Mouse (Mus musculus) heart, embryonic 15.5 days (tissue): ENCODE measurements around the gene Olfr807. TPM values are rescaled to one million over a fixed set of nuclear protein-coding genes. Genes with fewer than 3 reads are reported as not detected.

Experiments used
- ATAC-seq: fragments of 200-750 bp; cut with Nextera tagmentation; replicated peaks from 2 replicates; pipeline ENCODE4 v1.8.0; 2017; ENCODE audit warnings: low read depth, moderate TSS enrichment; ENCODE audit not compliant: insufficient number of reproducible peaks, insufficient read depth, low FRiP score
- H3K27ac ChIP-seq: fragments of 300-500 bp; sonication (generic); 2 replicates; pipeline ENCODE4 v1.5.1; 2015; ENCODE audit warnings: mild to moderate bottlenecking, inconsistent platforms
- H3K27me3 ChIP-seq: fragments of 300-500 bp; sonication (generic); 2 replicates; pipeline ENCODE4 v1.6.1; 2015; ENCODE audit warnings: inconsistent platforms
- H3K36me3 ChIP-seq: fragments of 300-500 bp; sonication (generic); 2 replicates; pipeline ENCODE4 v1.6.1; 2015; ENCODE audit warnings: mild to moderate bottlenecking, inconsistent platforms
- H3K4me1 ChIP-seq: fragments of 300-500 bp; sonication (generic); replicated peaks from 2 replicates; pipeline ENCODE4 v1.6.1; 2015; ENCODE audit warnings: inconsistent platforms
- H3K4me2 ChIP-seq: fragments of 300-500 bp; sonication (generic); 2 replicates; pipeline ENCODE4 v1.6.1; 2015; ENCODE audit warnings: inconsistent platforms, mild to moderate bottlenecking, moderate library complexity
- H3K4me3 ChIP-seq: fragments of 300-500 bp; sonication (generic); 2 replicates; pipeline ENCODE4 v1.5.1; 2015; ENCODE audit warnings: mild to moderate bottlenecking, inconsistent platforms
- H3K9ac ChIP-seq: fragments of 300-500 bp; sonication (generic); 2 replicates; pipeline ENCODE4 v1.6.1; 2015; ENCODE audit warnings: mild to moderate bottlenecking, inconsistent platforms
- H3K9me3 ChIP-seq: fragments of 300-500 bp; sonication (generic); replicated peaks from 2 replicates; pipeline ENCODE4 v1.6.1; 2016; ENCODE audit warnings: inconsistent platforms
- WGBS: fragments of 180-500 bp; shearing (Covaris S2); methylation state at CpG from one replicate; pipeline ENCODE4 v1.1.7; 2015; ENCODE audit warnings: mixed read lengths; 5-methylcytosine and 5-hydroxymethylcytosine counted together
- microRNA-seq: library from miRNA; unstranded; fragments of <30 nt; microRNA quantifications from one replicate; pipeline ENCODE4, GENCODE M21; 2016
- polyA plus RNA-seq: library from polyadenylated mRNA; unstranded; fragments of >200 nt; fragmentation: Nextera tagmentation; extraction: Ambion mirVana; gene quantifications from 2 replicates; pipeline ENCODE4 v1.2.1, GENCODE M21; 2015

The Olfr807 gene
- polyA plus RNA-seq, result not detected in 2 replicates

DNA sequence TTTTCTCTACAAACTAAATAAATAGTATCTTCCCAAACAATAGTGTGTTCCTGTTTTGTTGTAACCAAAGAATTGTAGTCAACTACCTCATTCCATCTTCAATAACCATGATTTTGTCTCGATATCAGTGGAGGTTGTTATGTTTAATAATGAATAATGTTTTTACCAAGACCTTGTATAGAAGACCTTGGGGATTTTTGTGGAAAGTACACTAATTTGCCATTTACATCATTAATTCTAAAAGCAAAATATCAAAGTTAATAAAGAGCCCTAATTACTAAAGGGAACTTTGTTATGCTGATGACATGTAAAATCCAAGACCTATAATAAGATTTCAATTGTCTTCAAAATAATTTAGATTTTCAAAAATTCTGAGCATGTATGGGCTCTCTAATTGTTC is at the start of gene Olfr807:
TSS of gene Olfr807 (minus strand) at position 101 of the 400 bp plus-strand sequence.
- Histone ChIP-seq H3K9ac (no peak within 1 kb of the TSS), H3K27ac (no peak within 1 kb of the TSS), H3K4me1 (no peaks in the 10 kb centered on the region), H3K9me3 (no peaks in the 10 kb centered on the region), H3K36me3 (no peaks in the 10 kb centered on the region), H3K4me3 (no peak within 1 kb of the TSS), H3K4me2 (no peak within 1 kb of the TSS), H3K27me3 (no peaks in the 10 kb centered on the region)
- 91% methylated on average over 1 of the region's 1 CpGs for WGBS
- ATAC-seq, result no peak

- Histone ChIP-seq H3K9me3 (no peaks in the 10 kb centered on the region), H3K4me2 (no peak within 1 kb of the TSS), H3K27me3 (no peaks in the 10 kb centered on the region), H3K4me1 (no peaks in the 10 kb centered on the region), H3K27ac (no peak within 1 kb of the TSS), H3K9ac (no peak within 1 kb of the TSS), H3K4me3 (no peak within 1 kb of the TSS), H3K36me3 (no peaks in the 10 kb centered on the region)
- WGBS, result 74% methylated on average over 4 of the region's 4 CpGs
- no peak for ATAC-seq
Measured at GRCm38 (mm10) chr10:129804296-129804695, 46.7 kb upstream of the Olfr807 start, which contains the start of gene Olfr811. TSS of gene Olfr811 (minus strand) at chr10:129804396.

DNA sequence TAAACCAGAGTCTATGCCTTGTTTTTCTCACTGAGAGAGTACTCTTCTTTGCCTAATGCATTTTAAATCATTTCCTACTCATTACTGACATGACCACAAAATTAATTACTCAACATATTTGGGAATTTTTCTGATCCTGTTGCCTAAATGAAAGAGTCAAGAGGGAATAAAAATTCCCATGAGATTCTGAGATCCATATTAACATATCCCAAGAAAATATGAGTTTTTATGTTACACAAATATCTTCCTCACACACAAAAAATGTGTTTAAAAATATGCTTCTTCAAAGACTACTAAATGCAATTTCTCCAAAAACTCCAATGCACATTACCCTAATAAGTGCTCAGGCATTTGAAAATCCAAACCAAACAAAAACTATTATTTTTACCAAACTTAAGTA is 37.2 kb upstream of the Olfr807 start, which contains the start of gene Olfr810:
TSS of gene Olfr810 (minus strand) at position 101 of the 400 bp plus-strand sequence.
- Histone ChIP-seq H3K27ac (no peak within 1 kb of the TSS), H3K36me3 (no peaks in the 10 kb centered on the region), H3K9me3 (no peaks in the 10 kb centered on the region), H3K4me1 (no peaks in the 10 kb centered on the region), H3K4me2 (no peak within 1 kb of the TSS), H3K4me3 (no peak within 1 kb of the TSS), H3K27me3 (no peaks in the 10 kb centered on the region), H3K9ac (no peak within 1 kb of the TSS)
- ATAC-seq, result no peak

GRCm38 (mm10) chr10:129778123-129778522 is 20.5 kb upstream of the Olfr807 start:
- Histone ChIP-seq H3K27ac (no peak overlapping the region), H3K9me3 (no peaks in the 10 kb centered on the region), H3K4me1 (no peaks in the 10 kb centered on the region), H3K4me3 (no peak overlapping the region), H3K9ac (no peak overlapping the region), H3K27me3 (no peaks in the 10 kb centered on the region), H3K36me3 (no peaks in the 10 kb centered on the region), H3K4me2 (no peak overlapping the region)
- no peak for ATAC-seq

DNA sequence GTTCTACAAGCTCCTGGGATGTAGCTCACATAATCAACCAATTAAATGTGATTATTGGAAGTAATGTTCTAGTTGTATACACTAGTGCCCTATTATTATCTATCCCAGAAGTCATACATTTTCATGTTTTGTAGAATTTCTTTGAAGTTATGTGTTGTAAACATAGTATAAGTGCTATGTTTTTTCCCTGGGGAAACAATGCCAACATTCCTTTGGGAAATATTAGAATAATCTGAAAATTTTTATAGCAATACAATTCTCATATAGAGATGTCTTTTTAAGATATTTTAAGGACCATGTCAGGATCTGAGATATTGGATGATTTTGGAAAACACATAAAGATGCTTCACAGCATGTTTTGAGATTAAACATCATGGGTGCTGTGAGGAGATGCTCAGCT is 16.7 kb upstream of the Olfr807 start, which contains the start of gene Olfr809:
TSS of gene Olfr809 (plus strand) at position 301 of the 400 bp plus-strand sequence.
- H3K9me3 ChIP-seq, result no peaks in the 10 kb centered on the region
- no peak within 1 kb of the TSS for H3K4me3 ChIP-seq
- no peak within 1 kb of the TSS for H3K27ac ChIP-seq
- ATAC-seq, result no peak
- no peak within 1 kb of the TSS for H3K4me2 ChIP-seq
- no peak within 1 kb of the TSS for H3K9ac ChIP-seq
- H3K4me1 ChIP-seq, result no peaks in the 10 kb centered on the region
- no peaks in the 10 kb centered on the region for H3K36me3 ChIP-seq
- H3K27me3 ChIP-seq, result no peaks in the 10 kb centered on the region

GRCm38 (mm10) chr10:129765182-129765581 is 7.6 kb upstream of the Olfr807 start, which contains the start of gene Olfr808:
TSS of gene Olfr808 (plus strand) at chr10:129765482.
- Histone ChIP-seq H3K27me3 (no peaks in the 10 kb centered on the region), H3K36me3 (no peaks in the 10 kb centered on the region), H3K4me1 (no peaks in the 10 kb centered on the region), H3K4me3 (no peak within 1 kb of the TSS), H3K9ac (no peak within 1 kb of the TSS), H3K9me3 (no peaks in the 10 kb centered on the region), H3K4me2 (no peak within 1 kb of the TSS), H3K27ac (no peak within 1 kb of the TSS)
- 81% methylated on average over 1 of the region's 1 CpGs for WGBS
- ATAC-seq, result no peak

DNA sequence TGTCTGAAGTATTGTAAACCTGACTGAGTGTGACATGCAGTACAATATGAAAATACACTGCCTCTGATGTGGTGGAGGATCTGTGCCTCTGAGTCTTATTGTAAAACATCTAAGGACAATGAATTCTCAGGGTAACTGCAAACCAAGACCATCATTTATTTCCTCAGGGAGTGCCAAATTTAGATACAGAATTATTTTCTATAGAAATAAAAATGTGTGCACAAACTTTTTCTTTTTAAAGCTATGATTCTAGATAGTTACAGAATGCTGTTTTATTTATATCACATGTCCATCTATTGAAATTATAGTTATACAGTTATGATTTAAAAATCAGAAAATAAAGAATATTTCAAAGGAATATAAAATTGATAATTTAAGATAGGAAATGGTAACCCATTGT is 15.8 kb downstream of the Olfr807 start, which contains the start of gene Olfr806:
TSS of gene Olfr806 (minus strand) at position 101 of the 400 bp plus-strand sequence.
- Histone ChIP-seq H3K27ac (no peak within 1 kb of the TSS), H3K27me3 (no peaks in the 10 kb centered on the region), H3K9ac (no peak within 1 kb of the TSS), H3K36me3 (no peaks in the 10 kb centered on the region), H3K4me2 (no peak within 1 kb of the TSS), H3K4me1 (no peaks in the 10 kb centered on the region), H3K4me3 (no peak within 1 kb of the TSS), H3K9me3 (no peaks in the 10 kb centered on the region)
- ATAC-seq, result no peak

DNA sequence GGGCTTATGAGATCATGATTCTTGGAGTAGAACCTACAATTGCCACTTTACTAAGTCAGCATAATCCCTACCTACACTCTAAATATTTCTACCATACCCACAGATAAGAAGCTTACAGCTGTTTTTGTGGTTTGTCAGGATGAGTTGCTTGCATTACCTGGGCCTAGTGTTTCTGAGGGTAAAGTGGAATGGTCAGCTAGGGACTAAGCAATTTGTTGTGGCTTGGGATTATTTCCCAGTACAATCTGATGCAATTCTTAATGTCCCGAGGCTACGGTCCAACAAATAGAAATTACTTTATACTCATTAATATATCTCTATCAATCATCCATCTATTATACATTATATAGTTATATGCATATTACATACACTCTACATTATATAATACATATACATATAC is 28.3 kb downstream of the Olfr807 start, which contains the start of gene Olfr805:
TSS of gene Olfr805 (minus strand) at position 101 of the 400 bp plus-strand sequence.
- H3K36me3 ChIP-seq, result no peaks in the 10 kb centered on the region
- no peak within 1 kb of the TSS for H3K4me3 ChIP-seq
- H3K9me3 ChIP-seq, result no peaks in the 10 kb centered on the region
- no peaks in the 10 kb centered on the region for H3K4me1 ChIP-seq
- no peak within 1 kb of the TSS for H3K27ac ChIP-seq
- H3K9ac ChIP-seq, result no peak within 1 kb of the TSS
- no peaks in the 10 kb centered on the region for H3K27me3 ChIP-seq
- H3K4me2 ChIP-seq, result no peak within 1 kb of the TSS
- ATAC-seq, result no peak
- WGBS, result 91% methylated on average over 2 of the region's 2 CpGs

Small RNAs within 50 kb of the gene (microRNA-seq; reads per million reads assigned to microRNA genes)
- not detected for gene Gm24485

Other genes with a start within 250 kb of the Olfr807 start
- not detected in 2 replicates for gene Olfr791, start 236.0 kb downstream of the Olfr807 start, polyA plus RNA-seq
- gene Olfr792, start 218.6 kb downstream of the Olfr807 start, polyA plus RNA-seq, result not detected in 2 replicates
- gene Olfr794, start 190.1 kb downstream of the Olfr807 start, polyA plus RNA-seq, result not detected in 2 replicates
- not detected in 2 replicates for gene Olfr796, start 145.2 kb downstream of the Olfr807 start, polyA plus RNA-seq
- not detected in 2 replicates for gene Olfr798, start 129.9 kb downstream of the Olfr807 start, polyA plus RNA-seq
- gene Olfr799, start 120.3 kb downstream of the Olfr807 start, polyA plus RNA-seq, result not detected in 2 replicates
- not detected in 2 replicates for gene Olfr800, start 100.1 kb downstream of the Olfr807 start, polyA plus RNA-seq
- not detected in 2 replicates for gene Olfr801, start 83.9 kb downstream of the Olfr807 start, polyA plus RNA-seq
- not detected in 2 replicates for gene Olfr802, start 69.6 kb downstream of the Olfr807 start, polyA plus RNA-seq
- gene Olfr803, start 63.5 kb downstream of the Olfr807 start, polyA plus RNA-seq, result not detected in 2 replicates
- not detected in 2 replicates for gene Olfr804, start 54.6 kb downstream of the Olfr807 start, polyA plus RNA-seq
- gene Olfr805, start 28.4 kb downstream of the Olfr807 start, polyA plus RNA-seq, result not detected in 2 replicates
- gene Olfr806, start 15.9 kb downstream of the Olfr807 start, polyA plus RNA-seq, result not detected in 2 replicates
- gene Olfr808, start 7.7 kb upstream of the Olfr807 start, polyA plus RNA-seq, result not detected in 2 replicates
- not detected in 2 replicates for gene Olfr809, start 16.8 kb upstream of the Olfr807 start, polyA plus RNA-seq
- gene Olfr810, start 37.1 kb upstream of the Olfr807 start, polyA plus RNA-seq, result not detected in 2 replicates
- not detected in 2 replicates for gene Olfr811, start 46.6 kb upstream of the Olfr807 start, polyA plus RNA-seq
- not detected in 2 replicates for gene Olfr812, start 88.3 kb upstream of the Olfr807 start, polyA plus RNA-seq
- not detected in 2 replicates for gene Olfr813, start 97.6 kb upstream of the Olfr807 start, polyA plus RNA-seq
- gene Olfr814, start 122.1 kb upstream of the Olfr807 start, polyA plus RNA-seq, result not detected in 2 replicates
- gene Olfr815, start 148.1 kb upstream of the Olfr807 start, polyA plus RNA-seq, result not detected in 2 replicates
- not detected in 2 replicates for gene Olfr816, start 157.8 kb upstream of the Olfr807 start, polyA plus RNA-seq
- not detected in 2 replicates for gene Olfr818, start 191.3 kb upstream of the Olfr807 start, polyA plus RNA-seq
- gene Olfr819, start 209.5 kb upstream of the Olfr807 start, polyA plus RNA-seq, result not detected in 2 replicates
- gene Olfr247, start 218.3 kb upstream of the Olfr807 start, polyA plus RNA-seq, result not detected in 2 replicates
- gene Gm10310, start 227.3 kb upstream of the Olfr807 start, polyA plus RNA-seq, result not detected in 2 replicates